Mouse (Mus musculus) erythroblast, embryonic 14.5 days (primary cell): ENCODE results near the gene Rad17. TPM values are rescaled to one million over a fixed set of nuclear protein-coding genes. Genes with fewer than 3 reads are reported as not detected.

Source experiments
- H3K27me3 ChIP-seq: 2 replicates; pipeline ENCODE4 v1.6.1; 2012; ENCODE audit warnings: inconsistent platforms; ENCODE audit not compliant: control insufficient read depth
- H3K36me3 ChIP-seq: 2 replicates; pipeline ENCODE4 v1.6.1; 2012; ENCODE audit warnings: mild to moderate bottlenecking, inconsistent platforms; ENCODE audit not compliant: control insufficient read depth
- H3K4me1 ChIP-seq: 2 replicates; pipeline ENCODE4 v1.6.1; 2012; ENCODE audit warnings: inconsistent platforms; ENCODE audit not compliant: control insufficient read depth
- H3K4me3 ChIP-seq: replicated peaks from 2 replicates; pipeline ENCODE3; 2012; ENCODE audit warnings: moderate library complexity, mild to moderate bottlenecking, inconsistent platforms
- H3K9me3 ChIP-seq: 2 replicates; pipeline ENCODE4 v1.6.1; 2012; ENCODE audit warnings: low read length, inconsistent platforms, mixed read lengths; ENCODE audit not compliant: control insufficient read depth
- GATA1 ChIP-seq: IDR thresholded peaks from 2 replicates; pipeline ENCODE4 v1.6.1; 2012; ENCODE audit warnings: low read length, inconsistent platforms, mixed read lengths
- TAL1 ChIP-seq: IDR thresholded peaks from 3 replicates; pipeline ENCODE4 v1.6.1; 2012; ENCODE audit warnings: low read length, inconsistent platforms, mixed read lengths
- polyA plus RNA-seq: library from polyadenylated mRNA; stranded (reverse); fragments of >175 nt; gene quantifications from 2 replicates; pipeline ENCODE4 v1.2.3, GENCODE M21; 2012

Gene Rad17
- polyA plus RNA-seq, 1 experiment, result 1.4 TPM

- no peaks in the 10 kb centered on the region for H3K27me3 ChIP-seq
- TF ChIP-seq GATA1 (no peak), TAL1 (no peak)
- H3K9me3 ChIP-seq, result no peaks in the 10 kb centered on the region
- H3K36me3 ChIP-seq, result no peaks in the 10 kb centered on the region; the same call in 1 of the 2 replicates
- peaks cover 12% of the 10 kb centered on the region for H3K4me1 ChIP-seq
- H3K4me3 ChIP-seq, result no peak overlapping the region
These were observed 48.5 kb downstream of the Rad17 start for GRCm38 (mm10) chr13:100602239-100602902.

GRCm38 (mm10) chr13:100601034-100601433 is 49.8 kb downstream of the Rad17 start:
- H3K27me3 ChIP-seq, result no peaks in the 10 kb centered on the region
- peak overlapping the region; percentile 39 for H3K4me3 ChIP-seq
- no peaks in the 10 kb centered on the region; the same call in 1 of the 2 replicates for H3K36me3 ChIP-seq
- H3K4me1 ChIP-seq, result peaks cover 12% of the 10 kb centered on the region
- no peaks in the 10 kb centered on the region for H3K9me3 ChIP-seq
- TF ChIP-seq TAL1 (no peak), GATA1 (no peak)

GRCm38 (mm10) chr13:100600317-100600716 is 50.5 kb downstream of the Rad17 start:
- TF ChIP-seq GATA1, result no peak
- TF ChIP-seq TAL1, result no peak
- no peaks in the 10 kb centered on the region; the same call in 1 of the 2 replicates for H3K36me3 ChIP-seq
- H3K27me3 ChIP-seq, result no peaks in the 10 kb centered on the region
- H3K4me1 ChIP-seq, result peaks cover 12% of the 10 kb centered on the region
- peak overlapping the region; percentile 39 for H3K4me3 ChIP-seq
- no peaks in the 10 kb centered on the region for H3K9me3 ChIP-seq

GRCm38 (mm10) chr13:100597284-100597683 is 53.6 kb downstream of the Rad17 start:
- Histone ChIP-seq H3K4me1 (peaks cover 12% of the 10 kb centered on the region), H3K4me3 (no peak overlapping the region), H3K36me3 (no peaks in the 10 kb centered on the region; the same call in 1 of the 2 replicates), H3K27me3 (no peaks in the 10 kb centered on the region), H3K9me3 (no peaks in the 10 kb centered on the region)
- TF ChIP-seq GATA1 (no peak), TAL1 (no peak)

- H3K4me3 ChIP-seq, result no peak overlapping the region
- no peaks in the 10 kb centered on the region for H3K9me3 ChIP-seq
- no peaks in the 10 kb centered on the region; the same call in 1 of the 2 replicates for H3K36me3 ChIP-seq
- no peaks in the 10 kb centered on the region for H3K27me3 ChIP-seq
- peaks cover 3% of the 10 kb centered on the region for H3K4me1 ChIP-seq
- TF ChIP-seq GATA1, result no peak
- TF ChIP-seq TAL1, result no peak
These were observed 55.3 kb downstream of the Rad17 start for GRCm38 (mm10) chr13:100595552-100595885.

DNA sequence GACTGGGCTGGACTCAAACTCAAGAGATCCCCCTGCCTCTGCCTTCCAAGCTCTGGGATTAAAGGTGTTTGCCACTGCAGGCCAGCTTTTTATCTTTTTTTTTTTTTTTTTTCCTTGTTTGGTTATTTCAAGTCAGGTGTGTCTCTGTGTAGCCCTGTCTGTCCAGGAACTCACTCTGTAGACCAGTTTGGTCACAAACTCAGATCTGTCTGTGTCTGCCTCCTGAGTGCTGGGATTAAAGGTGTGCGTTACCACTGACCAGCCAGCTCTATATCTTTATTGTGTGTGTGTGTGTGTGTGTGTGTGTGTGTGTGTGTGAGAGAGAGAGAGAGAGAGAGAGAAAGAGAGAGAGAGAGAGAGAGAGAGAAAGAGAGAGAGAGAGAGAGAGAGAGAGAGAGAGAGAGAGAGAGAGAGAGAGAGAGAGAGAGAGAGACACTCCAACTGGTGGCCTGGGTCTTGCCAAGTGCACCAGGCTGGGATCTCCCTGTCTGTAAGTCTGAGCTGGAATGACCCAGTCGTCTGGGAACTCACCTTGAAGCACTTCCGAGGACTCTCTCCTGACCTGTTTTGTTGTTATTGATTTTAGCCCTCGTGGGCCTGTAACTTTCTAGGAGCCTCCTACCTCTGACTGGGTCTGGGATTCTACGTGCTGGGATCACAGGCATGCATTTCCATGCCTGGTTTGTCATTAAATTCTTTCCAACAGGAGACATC is 55.9 kb downstream of the Rad17 start:
- H3K36me3 ChIP-seq, result no peaks in the 10 kb centered on the region; the same call in 1 of the 2 replicates
- TF ChIP-seq TAL1 (no peak), GATA1 (no peak)
- H3K4me3 ChIP-seq, result no peak overlapping the region

DNA sequence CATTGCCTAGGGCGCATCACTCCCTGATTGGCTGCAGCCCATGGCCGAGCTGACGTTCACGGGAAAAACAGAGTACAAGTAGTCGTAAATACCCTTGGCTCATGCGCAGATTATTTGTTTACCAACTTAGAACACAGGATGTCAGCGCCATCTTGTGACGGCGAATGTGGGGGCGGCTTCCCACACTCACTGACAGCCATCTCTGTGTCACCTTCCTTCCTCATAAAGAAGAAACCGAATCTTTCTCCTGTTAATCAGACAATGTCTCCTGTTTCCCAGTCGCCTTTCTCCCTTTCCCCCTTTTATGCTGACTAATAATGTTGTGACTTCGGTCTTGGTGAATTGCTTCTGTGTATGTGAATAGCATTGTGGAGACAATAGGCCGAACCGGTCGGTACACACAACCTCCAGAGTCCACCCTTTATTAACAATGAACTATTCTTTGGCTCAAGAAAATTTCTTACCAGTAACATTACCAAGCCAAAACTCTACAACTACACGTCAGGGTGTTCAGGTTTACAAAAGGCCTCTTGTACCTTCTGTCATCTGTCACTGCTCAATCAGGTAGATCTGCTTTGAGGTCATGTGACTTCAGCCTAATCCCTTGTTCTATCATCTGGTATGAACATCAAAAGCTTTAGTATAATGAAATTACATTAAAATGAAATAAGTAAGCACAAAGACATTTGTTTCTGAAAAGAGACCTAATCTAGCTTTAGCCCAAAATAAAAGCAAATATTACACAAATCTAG is 56.6 kb downstream of the Rad17 start:
- Histone ChIP-seq H3K4me1 (no peaks in the 10 kb centered on the region), H3K4me3 (no peak overlapping the region), H3K9me3 (no peaks in the 10 kb centered on the region), H3K27me3 (no peaks in the 10 kb centered on the region), H3K36me3 (no peaks in the 10 kb centered on the region)
- TF ChIP-seq TAL1 (no peak), GATA1 (no peak)

More for the DNA sequence above, 55.9 kb downstream of the Rad17 start:
- Histone ChIP-seq H3K4me1 (no peaks in the 10 kb centered on the region), H3K27me3 (no peaks in the 10 kb centered on the region), H3K9me3 (no peaks in the 10 kb centered on the region)

DNA sequence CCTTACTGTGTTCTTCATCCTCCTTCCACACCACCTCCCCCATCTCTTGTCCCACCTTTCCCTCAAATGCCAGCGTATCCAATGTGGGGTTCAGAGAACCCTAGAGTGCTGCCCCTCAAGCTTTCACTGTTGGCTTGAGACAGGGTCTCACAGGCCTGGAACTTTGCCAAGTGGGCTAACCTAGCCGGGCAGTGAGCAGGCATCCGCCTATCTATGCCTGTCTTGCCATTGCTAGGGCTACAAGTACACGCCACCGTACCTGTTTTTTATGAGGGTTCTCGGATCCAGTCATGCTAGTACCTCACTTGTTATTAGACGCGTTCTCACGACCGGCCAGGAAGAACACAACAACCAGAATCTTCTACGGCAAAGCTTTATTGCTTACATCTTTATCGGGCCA is 62.2 kb downstream of the Rad17 start:
- Histone ChIP-seq H3K36me3 (no peaks in the 10 kb centered on the region), H3K4me1 (no peaks in the 10 kb centered on the region), H3K9me3 (no peaks in the 10 kb centered on the region), H3K4me3 (no peak overlapping the region), H3K27me3 (no peaks in the 10 kb centered on the region)
- TF ChIP-seq TAL1, result no peak
- no peak for TF ChIP-seq GATA1

- Histone ChIP-seq H3K36me3 (no peaks in the 10 kb centered on the region), H3K9me3 (no peaks in the 10 kb centered on the region), H3K4me3 (no peak overlapping the region), H3K27me3 (no peaks in the 10 kb centered on the region), H3K4me1 (no peaks in the 10 kb centered on the region)
- TF ChIP-seq TAL1 (no peak), GATA1 (no peak)
These were observed 68.7 kb downstream of the Rad17 start for GRCm38 (mm10) chr13:100582144-100582543.
